Mouse (Mus musculus): ENCODE data around the gene Pdia6. TPM values are rescaled to one million over a fixed set of nuclear protein-coding genes. Genes with fewer than 3 reads are reported as not detected.

The Pdia6 gene
- polyA plus RNA-seq, 1 experiment: 19.6 TPM

- H3K4me1 ChIP-seq (ENCODE audit: control insufficient read depth, insufficient read depth, insufficient read length, low read length): no peaks in the 10 kb centered on the region
- H3K36me3 ChIP-seq (ENCODE audit: control insufficient read depth, insufficient read depth, low read length): no peaks in the 10 kb centered on the region
- H3K4me3 ChIP-seq (ENCODE audit: low read depth, low read length): no peak overlapping the region
- no peak overlapping the region for H3K27ac ChIP-seq (ENCODE audit: insufficient read depth, low read depth, low read length)
- no peak for TF ChIP-seq POLR2A (IDR thresholded peaks at IDR 0.05; ENCODE audit: low read depth, low read length)
- TF ChIP-seq CTCF (IDR thresholded peaks at IDR 0.05; ENCODE audit: extremely low read depth, insufficient read length, insufficient replicate concordance, low read depth, low read length): no peak
- 90% methylated on average over 9 of the region's 9 CpGs for WGBS
- no peaks in the 10 kb centered on the region for H3K27me3 ChIP-seq (ENCODE audit: control insufficient read depth, insufficient read depth, low read length)
Observed at GRCm38 (mm10) chr12:17241614-17242013, 24.7 kb upstream of the Pdia6 start.

- H3K36me3 ChIP-seq (ENCODE audit: control insufficient read depth, insufficient read depth, low read length): no peaks in the 10 kb centered on the region
- no peak overlapping the region for H3K4me3 ChIP-seq (ENCODE audit: low read depth, low read length)
- H3K4me1 ChIP-seq (ENCODE audit: control insufficient read depth, insufficient read depth, insufficient read length, low read length): no peaks in the 10 kb centered on the region
- no peak for TF ChIP-seq CTCF (IDR thresholded peaks at IDR 0.05; ENCODE audit: extremely low read depth, insufficient read length, insufficient replicate concordance, low read depth, low read length)
- no peak for TF ChIP-seq POLR2A (IDR thresholded peaks at IDR 0.05; ENCODE audit: low read depth, low read length)
- H3K27ac ChIP-seq (ENCODE audit: insufficient read depth, low read depth, low read length): no peak overlapping the region
- no peaks in the 10 kb centered on the region for H3K27me3 ChIP-seq (ENCODE audit: control insufficient read depth, insufficient read depth, low read length)
Observed at GRCm38 (mm10) chr12:17242041-17242440, 24.3 kb upstream of the Pdia6 start.

- Histone ChIP-seq H3K4me3 (ENCODE audit: low read depth, low read length) (no peak overlapping the region), H3K4me1 (ENCODE audit: control insufficient read depth, insufficient read depth, insufficient read length, low read length) (no peaks in the 10 kb centered on the region), H3K27me3 (ENCODE audit: control insufficient read depth, insufficient read depth, low read length) (no peaks in the 10 kb centered on the region; the same call in 1 of the 2 replicates), H3K27ac (ENCODE audit: insufficient read depth, low read depth, low read length) (no peak overlapping the region), H3K36me3 (ENCODE audit: control insufficient read depth, insufficient read depth, low read length) (no peaks in the 10 kb centered on the region)
- TF ChIP-seq POLR2A (IDR thresholded peaks at IDR 0.05; ENCODE audit: low read depth, low read length): no peak
- TF ChIP-seq CTCF (IDR thresholded peaks at IDR 0.05; ENCODE audit: extremely low read depth, insufficient read length, insufficient replicate concordance, low read depth, low read length): no peak
- 50% methylated on average over 8 of the region's 8 CpGs for WGBS
Observed at GRCm38 (mm10) chr12:17250962-17251361, 15.4 kb upstream of the Pdia6 start.

GRCm38 (mm10) chr12:17253069-17253468 is 13.3 kb upstream of the Pdia6 start:
- H3K4me3 ChIP-seq (ENCODE audit: low read depth, low read length): no peak overlapping the region
- H3K4me1 ChIP-seq (ENCODE audit: control insufficient read depth, insufficient read depth, insufficient read length, low read length): no peaks in the 10 kb centered on the region
- peak; percentile 62; the same call in 1 of the 2 replicates for TF ChIP-seq CTCF (IDR thresholded peaks at IDR 0.05; ENCODE audit: extremely low read depth, insufficient read length, insufficient replicate concordance, low read depth, low read length)
- no peak for TF ChIP-seq POLR2A (IDR thresholded peaks at IDR 0.05; ENCODE audit: low read depth, low read length)
- H3K36me3 ChIP-seq (ENCODE audit: control insufficient read depth, insufficient read depth, low read length): no peaks in the 10 kb centered on the region
- WGBS: 11% methylated on average over 9 of the region's 9 CpGs
- H3K27ac ChIP-seq (ENCODE audit: insufficient read depth, low read depth, low read length): no peak overlapping the region
- H3K27me3 ChIP-seq (ENCODE audit: control insufficient read depth, insufficient read depth, low read length): no peaks in the 10 kb centered on the region; the same call in 1 of the 2 replicates

GRCm38 (mm10) chr12:17255602-17256001 is 10.7 kb upstream of the Pdia6 start:
- WGBS: 82% methylated on average over 6 of the region's 6 CpGs
- H3K36me3 ChIP-seq (ENCODE audit: control insufficient read depth, insufficient read depth, low read length): no peaks in the 10 kb centered on the region
- H3K4me1 ChIP-seq (ENCODE audit: control insufficient read depth, insufficient read depth, insufficient read length, low read length): no peaks in the 10 kb centered on the region
- H3K27me3 ChIP-seq (ENCODE audit: control insufficient read depth, insufficient read depth, low read length): no peaks in the 10 kb centered on the region; the same call in 1 of the 2 replicates
- TF ChIP-seq POLR2A (IDR thresholded peaks at IDR 0.05; ENCODE audit: low read depth, low read length) (no peak), CTCF (IDR thresholded peaks at IDR 0.05; ENCODE audit: extremely low read depth, insufficient read length, insufficient replicate concordance, low read depth, low read length) (no peak)
- no peak overlapping the region for H3K27ac ChIP-seq (ENCODE audit: insufficient read depth, low read depth, low read length)
- H3K4me3 ChIP-seq (ENCODE audit: low read depth, low read length): no peak overlapping the region

- H3K36me3 ChIP-seq (ENCODE audit: control insufficient read depth, insufficient read depth, low read length): no peaks in the 10 kb centered on the region
- H3K27me3 ChIP-seq (ENCODE audit: control insufficient read depth, insufficient read depth, low read length): no peaks in the 10 kb centered on the region; the same call in 1 of the 2 replicates
- H3K4me3 ChIP-seq (ENCODE audit: low read depth, low read length): no peak overlapping the region
- no peaks in the 10 kb centered on the region for H3K4me1 ChIP-seq (ENCODE audit: control insufficient read depth, insufficient read depth, insufficient read length, low read length)
- 5% methylated on average over 9 of the region's 10 CpGs for WGBS
- H3K27ac ChIP-seq (ENCODE audit: insufficient read depth, low read depth, low read length): no peak overlapping the region
- TF ChIP-seq CTCF (IDR thresholded peaks at IDR 0.05; ENCODE audit: extremely low read depth, insufficient read length, insufficient replicate concordance, low read depth, low read length) (peak; percentile 66; the same call in 1 of the 2 replicates), POLR2A (IDR thresholded peaks at IDR 0.05; ENCODE audit: low read depth, low read length) (no peak)
Observed at GRCm38 (mm10) chr12:17256905-17257304, 9.4 kb upstream of the Pdia6 start.

GRCm38 (mm10) chr12:17258431-17258830 is 7.9 kb upstream of the Pdia6 start:
- no peak for TF ChIP-seq CTCF (IDR thresholded peaks at IDR 0.05; ENCODE audit: extremely low read depth, insufficient read length, insufficient replicate concordance, low read depth, low read length)
- Histone ChIP-seq H3K36me3 (ENCODE audit: control insufficient read depth, insufficient read depth, low read length) (no peaks in the 10 kb centered on the region), H3K4me3 (ENCODE audit: low read depth, low read length) (no peak overlapping the region), H3K4me1 (ENCODE audit: control insufficient read depth, insufficient read depth, insufficient read length, low read length) (no peaks in the 10 kb centered on the region), H3K27me3 (ENCODE audit: control insufficient read depth, insufficient read depth, low read length) (no peaks in the 10 kb centered on the region), H3K27ac (ENCODE audit: insufficient read depth, low read depth, low read length) (no peak overlapping the region)
- 52% methylated on average over 7 of the region's 7 CpGs for WGBS

GRCm38 (mm10) chr12:17261005-17261404 is 5.3 kb upstream of the Pdia6 start:
- Histone ChIP-seq H3K4me3 (ENCODE audit: low read depth, low read length) (no peak overlapping the region), H3K4me1 (ENCODE audit: control insufficient read depth, insufficient read depth, insufficient read length, low read length) (no peaks in the 10 kb centered on the region), H3K27me3 (ENCODE audit: control insufficient read depth, insufficient read depth, low read length) (no peaks in the 10 kb centered on the region), H3K36me3 (ENCODE audit: control insufficient read depth, insufficient read depth, low read length) (no peaks in the 10 kb centered on the region), H3K27ac (ENCODE audit: insufficient read depth, low read depth, low read length) (no peak overlapping the region)
- WGBS: 92% methylated on average over 3 of the region's 3 CpGs
- TF ChIP-seq POLR2A (IDR thresholded peaks at IDR 0.05; ENCODE audit: low read depth, low read length) (no peak), CTCF (IDR thresholded peaks at IDR 0.05; ENCODE audit: extremely low read depth, insufficient read length, insufficient replicate concordance, low read depth, low read length) (no peak)

All from small intestine, adult 2 months (tissue).